Mouse (Mus musculus) ES-Bruce4 (cell line): ENCODE data around the gene Gnl1.

ENCODE experiments used
- CTCF ChIP-seq: IDR thresholded peaks from one replicate; pipeline ENCODE4 v1.8.1; 2011; ENCODE audit warnings: low read depth, low read length
- EP300 ChIP-seq: IDR thresholded peaks from 2 replicates; pipeline ENCODE4 v1.6.1; 2011; ENCODE audit warnings: low read depth, low read length; ENCODE audit not compliant: insufficient read depth

DNA sequence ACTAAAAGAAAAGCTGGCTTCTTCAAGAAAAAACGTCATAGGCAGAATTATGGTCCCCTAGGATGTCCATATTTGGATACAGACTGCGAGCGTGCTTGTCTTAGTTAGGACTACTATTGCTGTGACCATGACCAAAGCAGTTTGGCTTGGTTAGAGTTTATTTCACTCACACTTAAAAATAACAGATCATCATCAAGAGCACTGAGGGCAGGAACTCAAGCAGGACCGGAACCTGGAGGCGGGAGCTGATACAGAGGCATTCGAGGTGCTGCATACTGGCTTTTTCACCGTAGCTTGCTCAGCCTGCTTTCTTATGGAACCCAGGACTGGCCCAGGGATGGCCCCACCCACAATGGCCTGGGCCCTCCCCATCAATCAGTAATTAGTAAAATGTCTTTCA, 23.7 kb downstream of the Gnl1 start:
- TF ChIP-seq CTCF = no peak
- TF ChIP-seq EP300 = no peak
